17 mouse cellular contexts compared by ENCODE assay signal in the genomic region with DNA sequence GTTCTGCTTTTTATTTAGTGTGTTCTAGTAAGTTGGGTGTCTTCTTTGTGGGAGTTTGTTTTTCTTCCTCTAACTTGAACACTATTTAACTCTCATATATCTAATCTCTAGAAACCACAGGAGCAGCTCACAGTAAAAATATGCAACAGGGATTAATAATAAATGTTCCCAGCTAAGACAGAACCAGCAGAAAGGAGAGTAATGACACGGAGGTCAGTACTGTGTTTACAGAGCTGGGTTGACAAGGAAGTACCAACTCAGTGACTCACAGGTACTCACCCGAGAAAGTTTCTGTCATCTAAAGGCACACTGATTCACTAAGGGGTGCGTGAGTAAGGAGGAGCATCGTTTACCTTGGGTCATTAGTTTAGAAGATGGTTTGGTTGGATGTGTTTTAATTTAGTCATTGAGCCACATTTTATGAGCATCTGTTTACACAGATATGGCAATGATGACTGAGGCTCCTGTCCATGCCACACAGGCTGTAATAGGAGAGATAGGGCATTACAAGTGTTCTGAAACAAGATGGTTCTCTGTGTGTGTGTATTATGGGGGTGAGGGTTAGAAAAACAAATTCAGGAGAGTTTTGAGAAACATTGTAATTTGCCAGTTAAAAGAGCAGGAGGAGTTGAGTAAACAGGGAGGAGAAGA. TPM values are rescaled to one million over a fixed set of nuclear protein-coding genes. Genes with fewer than 3 reads are reported as not detected.
DNase-seq lines count a peak whose midpoint lies in the region; ATAC-seq and TF ChIP-seq lines count a peak whose summit lies in the region.
"Had no signal": no experiment of that assay in that cellular context is flagged by ENCODE, and none has a peak within 500 bp of the region (broad histone marks: within the 10 kb centered on the region; RNA-seq: fewer than 3 reads in every experiment).

No protein-coding gene starts in this region.

- 17% methylated on average over 4 of the region's 4 CpGs for WGBS in kidney, adult 2 months
- 44% methylated on average over 4 of the region's 4 CpGs for WGBS in liver, embryonic 12.5 days (ENCODE audit: insufficient replicate concordance)
- WGBS in forebrain, embryonic 13.5 days = 89% methylated on average over 4 of the region's 4 CpGs

- no peak overlapping the region for H3K4me3 ChIP-seq in kidney, adult 2 months (ENCODE audit: insufficient read depth, low read depth, low read length)
- H3K4me3 ChIP-seq in liver, embryonic 12.5 days = no peak overlapping the region
- H3K4me3 ChIP-seq in forebrain, embryonic 13.5 days = no peak overlapping the region
- H3K4me3 ChIP-seq: forebrain, embryonic 15.5 days; limb, embryonic 15.5 days; midbrain, embryonic 12.5 days; neural tube, embryonic 15.5 days had no signal

- no peak for TF ChIP-seq POLR2A in kidney, adult 2 months (IDR thresholded peaks at IDR 0.05; ENCODE audit: low read depth, low read length)

- H3K9me3 ChIP-seq in liver, embryonic 12.5 days (replicated peaks) = no peaks in the 10 kb centered on the region
- H3K9me3 ChIP-seq in forebrain, embryonic 13.5 days (replicated peaks) = no peaks in the 10 kb centered on the region
- H3K9me3 ChIP-seq: forebrain, embryonic 15.5 days; limb, embryonic 15.5 days; midbrain, embryonic 12.5 days; neural tube, embryonic 15.5 days had no signal

- H3K9ac ChIP-seq in liver, embryonic 12.5 days = 0 out of 2 replicates have a peak overlapping the region, but pooled peaks have one; percentile 41
- H3K9ac ChIP-seq in forebrain, embryonic 13.5 days = no peak overlapping the region
- H3K9ac ChIP-seq: forebrain, embryonic 15.5 days; limb, embryonic 15.5 days; midbrain, embryonic 12.5 days; neural tube, embryonic 15.5 days had no signal

- POLR2A ChIA-PET in Patski (lab: Charles Lee) = no interaction called here

- no peak for DNase-seq in kidney, adult 2 months
- DNase-seq in kidney, adult 9 months = no peak
- DNase-seq in Patski (ENCODE audit: low read depth, low spot score) (peak; percentile 79), MN1 (ENCODE audit: low spot score) (no peak)
- peak; percentile 41 for DNase-seq in splenic B cell, adult 2 months (ENCODE audit: low read depth, low spot score)
- DNase-seq in gastrocnemius, postnatal 4 days (ENCODE audit: low spot score in 2 of 2) = no peak
- DNase-seq: heart, adult 18-20 months; kidney, adult 18-20 months; layer of hippocampus, postnatal 36 days; thymus, adult 2 months had no signal

- CTCF ChIA-PET in Patski (lab: Charles Lee) = interaction anchor here (4.3 kb wide), 1 partner anchor 13 kb away, joined by 17 read pairs; no protein-coding TSS in a partner anchor

- peaks cover 15% of the 10 kb centered on the region for H3K4me1 ChIP-seq in kidney, adult 2 months (ENCODE audit: control insufficient read depth, insufficient read depth, low read length)
- H3K4me1 ChIP-seq in liver, embryonic 12.5 days = peaks cover 37% of the 10 kb centered on the region
- 0 out of 2 replicates have a peak, but pooled peaks cover 4% of the 10 kb centered on the region for H3K4me1 ChIP-seq in forebrain, embryonic 13.5 days
- H3K4me1 ChIP-seq: forebrain, embryonic 15.5 days; limb, embryonic 15.5 days; midbrain, embryonic 12.5 days had no signal

- ATAC-seq in Patski = peak; percentile 99
- peak; percentile 92 for ATAC-seq in liver, embryonic 12.5 days
- no peak for ATAC-seq in forebrain, embryonic 13.5 days
- ATAC-seq: CD4-positive, CD25-positive, alpha-beta regulatory T cell, adult 4 months; forebrain, embryonic 15.5 days had no signal

- no peaks in the 10 kb centered on the region for H3K36me3 ChIP-seq in kidney, adult 2 months (ENCODE audit: control insufficient read depth, insufficient read depth, low read length)
- no peaks in the 10 kb centered on the region for H3K36me3 ChIP-seq in liver, embryonic 12.5 days
- H3K36me3 ChIP-seq in splenic B cell, adult 2 months (ENCODE audit: control insufficient read depth, insufficient read depth, low read length, poor library complexity, severe bottlenecking) = 0 out of 2 replicates have a peak, but pooled peaks cover 3% of the 10 kb centered on the region
- 0 out of 2 replicates have a peak, but pooled peaks cover 8% of the 10 kb centered on the region for H3K36me3 ChIP-seq in forebrain, embryonic 13.5 days (ENCODE audit: poor library complexity, severe bottlenecking)
- H3K36me3 ChIP-seq: forebrain, embryonic 15.5 days; limb, embryonic 15.5 days; neural tube, embryonic 15.5 days had no signal

- no peak for TF ChIP-seq CTCF in kidney, adult 2 months (conservative IDR thresholded peaks at IDR 0.05; ENCODE audit: insufficient read depth, insufficient read length, low read depth, low read length)
- no peak for TF ChIP-seq CTCF in Patski (IDR thresholded peaks at IDR 0.05)

- no peaks in the 10 kb centered on the region for H3K27me3 ChIP-seq in kidney, adult 2 months (replicated peaks; ENCODE audit: control insufficient read depth, insufficient read depth, low read length)
- H3K27me3 ChIP-seq in Patski = no peaks in the 10 kb centered on the region
- no peaks in the 10 kb centered on the region for H3K27me3 ChIP-seq in liver, embryonic 12.5 days (replicated peaks)
- no peaks in the 10 kb centered on the region for H3K27me3 ChIP-seq in splenic B cell, adult 2 months (ENCODE audit: control insufficient read depth, insufficient read depth, low read length, poor library complexity, severe bottlenecking)
- no peaks in the 10 kb centered on the region for H3K27me3 ChIP-seq in forebrain, embryonic 13.5 days
- H3K27me3 ChIP-seq: forebrain, embryonic 15.5 days; limb, embryonic 15.5 days; midbrain, embryonic 12.5 days; neural tube, embryonic 15.5 days had no signal

- in situ Hi-C loops in Patski (cut with MboI; ENCODE audit: low pct_unique_long_range_greater_than_20kb) = no loop called here

- H3K27ac ChIP-seq in kidney, adult 2 months (ENCODE audit: insufficient read depth, low read depth, low read length) = peak overlapping the region; percentile 16; the same call in 1 of the 2 replicates
- peak overlapping the region; percentile 74 for H3K27ac ChIP-seq in liver, embryonic 12.5 days
- no peak overlapping the region for H3K27ac ChIP-seq in forebrain, embryonic 13.5 days
- H3K27ac ChIP-seq: forebrain, embryonic 15.5 days; limb, embryonic 15.5 days; midbrain, embryonic 12.5 days; neural tube, embryonic 15.5 days had no signal

- H3K4me2 ChIP-seq in liver, embryonic 12.5 days = peak overlapping the region; percentile 35
- H3K4me2 ChIP-seq in forebrain, embryonic 13.5 days = no peak overlapping the region
- H3K4me2 ChIP-seq: forebrain, embryonic 15.5 days; limb, embryonic 15.5 days; midbrain, embryonic 12.5 days; neural tube, embryonic 15.5 days had no signal

RNA-seq across cellular contexts. Expression of gene Lcor, which starts 13.1 kb away (rescaled TPM):
- polyA plus RNA-seq in kidney, adult 2 months (2012; rRNA removed) = 2.7 and 3.2 TPM in 2 replicates
- polyA plus RNA-seq in Patski (2021) = 6.2 TPM
- polyA plus RNA-seq in liver, embryonic 12.5 days (2016; fragmentation: Nextera tagmentation; extraction: Ambion mirVana) = 7.9 and 9.3 TPM in 2 replicates
- 28.4 and 30.4 TPM in 2 replicates for polyA plus RNA-seq in forebrain, embryonic 13.5 days (2015; fragmentation: Nextera tagmentation; extraction: Ambion mirVana)
- total RNA-seq in gastrocnemius, postnatal 4 days (2021) = 10 to 100 TPM; 21.7 to 23.8 TPM

Comparison
In these comparisons a context has a peak if more than half of its experiments do, and no peak if none do; other contexts are left out.
1. DNase-seq: peak in Patski (single experiment) and splenic B cell, adult 2 months (single experiment); none in kidney, adult 2 months (single experiment), kidney, adult 9 months (single experiment), MN1 (single experiment) and gastrocnemius, postnatal 4 days (0 of 2).